Mouse (Mus musculus): ENCODE data around the gene Zbtb39.

Gene Zbtb39

GRCm38 (mm10) chr10:127739083-127739660 lies at the start of gene Zbtb39:
Gene Zbtb39, plus strand, starts transcription at chr10:127739538.
- peak; percentile 90 to 92 for DNase-seq

GRCm38 (mm10) chr10:127691053-127691452 lies 48.3 kb upstream of the Zbtb39 start:
- DNase-seq = no peak

GRCm38 (mm10) chr10:127694636-127695035 lies 44.7 kb upstream of the Zbtb39 start:
- DNase-seq = peak; percentile 34 to 56

- DNase-seq = no peak
Measured at GRCm38 (mm10) chr10:127695775-127696174, 43.6 kb upstream of the Zbtb39 start.

- DNase-seq = no peak
Measured at GRCm38 (mm10) chr10:127698966-127699365, 40.4 kb upstream of the Zbtb39 start.

GRCm38 (mm10) chr10:127703299-127703698 lies 36.0 kb upstream of the Zbtb39 start:
- no peak for DNase-seq

GRCm38 (mm10) chr10:127704293-127704692 lies 35.0 kb upstream of the Zbtb39 start:
- no peak for DNase-seq

- DNase-seq = no peak
Measured at GRCm38 (mm10) chr10:127704766-127705220, 34.5 kb upstream of the Zbtb39 start, which contains the start of gene Myo1a. Gene Myo1a, plus strand, starts transcription at chr10:127705170.

GRCm38 (mm10) chr10:127705783-127706182 lies 33.6 kb upstream of the Zbtb39 start:
- DNase-seq = no peak

- peak in 1 of 2 experiments; percentile 46 for DNase-seq
Measured at GRCm38 (mm10) chr10:127707721-127708120, 31.6 kb upstream of the Zbtb39 start.

GRCm38 (mm10) chr10:127708850-127709370 lies 30.4 kb upstream of the Zbtb39 start:
- no peak for DNase-seq

- peak; percentile 90 to 93 for DNase-seq
Measured at GRCm38 (mm10) chr10:127710331-127710730, 29.0 kb upstream of the Zbtb39 start.

GRCm38 (mm10) chr10:127712736-127713135 lies 26.6 kb upstream of the Zbtb39 start:
- DNase-seq = no peak

- no peak for DNase-seq
Measured at GRCm38 (mm10) chr10:127721671-127722418, 17.5 kb upstream of the Zbtb39 start.

GRCm38 (mm10) chr10:127724178-127724577 lies 15.2 kb upstream of the Zbtb39 start, which contains the start of gene Tac2:
Gene Tac2, plus strand, starts transcription at chr10:127724478.
- no peak for DNase-seq

- no peak for DNase-seq
Measured at GRCm38 (mm10) chr10:127725136-127725535, 14.2 kb upstream of the Zbtb39 start.

- peak; percentile 85 to 86 for DNase-seq
Measured at GRCm38 (mm10) chr10:127728437-127728836, 10.9 kb upstream of the Zbtb39 start.

GRCm38 (mm10) chr10:127730285-127730932 lies 8.9 kb upstream of the Zbtb39 start:
- DNase-seq = no peak

GRCm38 (mm10) chr10:127730933-127731310 lies 8.4 kb upstream of the Zbtb39 start:
- no peak for DNase-seq

- no peak for DNase-seq
Measured at GRCm38 (mm10) chr10:127731397-127731796, 7.9 kb upstream of the Zbtb39 start.

GRCm38 (mm10) chr10:127734434-127734833 lies 4.9 kb upstream of the Zbtb39 start:
- DNase-seq = peak; percentile 70 to 73

GRCm38 (mm10) chr10:127736266-127736665 lies 3.1 kb upstream of the Zbtb39 start:
- no peak for DNase-seq

- DNase-seq = no peak
Measured at GRCm38 (mm10) chr10:127736916-127737315, 2.4 kb upstream of the Zbtb39 start.
